Mouse (Mus musculus): ENCODE data around the gene Zfp444. TPM values are rescaled to one million over a fixed set of nuclear protein-coding genes. Genes with fewer than 3 reads are reported as not detected.
"Not testable (repeated sequence)": the region's sequence is repeated elsewhere in the genome, so short reads cannot be mapped to it uniquely, and the experiment has no call there.

The Zfp444 gene
- polyA plus RNA-seq, 1 experiment: 14.9 TPM

- 48% methylated on average over 2 of the region's 2 CpGs for WGBS
- H3K27ac ChIP-seq (ENCODE audit: control insufficient read depth, insufficient read depth, low read depth, low read length, poor library complexity): no peak overlapping the region
- no peak overlapping the region for H3K4me3 ChIP-seq (replicated peaks; ENCODE audit: control insufficient read depth, low read depth, low read length)
- H3K4me1 ChIP-seq (ENCODE audit: control insufficient read depth, insufficient read depth, low read length): no peaks in the 10 kb centered on the region
- no peak for TF ChIP-seq POLR2A (IDR thresholded peaks at IDR 0.05; ENCODE audit: borderline replicate concordance, control insufficient read depth, low read depth, low read length)
- TF ChIP-seq CTCF (IDR thresholded peaks at IDR 0.05; ENCODE audit: control insufficient read depth, insufficient read depth, low read length): peak; percentile 28; the same call in 1 of the 2 replicates
Observed at GRCm38 (mm10) chr7:6195777-6196176, 23.8 kb downstream of the Zfp444 start.

GRCm38 (mm10) chr7:6196790-6197189 is 24.8 kb downstream of the Zfp444 start, which contains the start of gene Galp:
Gene Galp, plus strand, starts transcription at chr7:6197090.
- Histone ChIP-seq H3K4me3 (replicated peaks; ENCODE audit: control insufficient read depth, low read depth, low read length) (no peak within 1 kb of the TSS), H3K4me1 (ENCODE audit: control insufficient read depth, insufficient read depth, low read length) (no peaks in the 10 kb centered on the region), H3K27ac (ENCODE audit: control insufficient read depth, insufficient read depth, low read depth, low read length, poor library complexity) (no peak within 1 kb of the TSS)
- WGBS: 58% methylated on average over 3 of the region's 3 CpGs
- no peak for TF ChIP-seq POLR2A (IDR thresholded peaks at IDR 0.05; ENCODE audit: borderline replicate concordance, control insufficient read depth, low read depth, low read length)
- TF ChIP-seq CTCF (IDR thresholded peaks at IDR 0.05; ENCODE audit: control insufficient read depth, insufficient read depth, low read length): no peak

GRCm38 (mm10) chr7:6204200-6204599 is 32.2 kb downstream of the Zfp444 start:
- Histone ChIP-seq H3K4me3 (replicated peaks; ENCODE audit: control insufficient read depth, low read depth, low read length) (no peak overlapping the region), H3K27ac (ENCODE audit: control insufficient read depth, insufficient read depth, low read depth, low read length, poor library complexity) (no peak overlapping the region), H3K4me1 (ENCODE audit: control insufficient read depth, insufficient read depth, low read length) (no peaks in the 10 kb centered on the region)
- TF ChIP-seq POLR2A (IDR thresholded peaks at IDR 0.05; ENCODE audit: borderline replicate concordance, control insufficient read depth, low read depth, low read length) (no peak), CTCF (IDR thresholded peaks at IDR 0.05; ENCODE audit: control insufficient read depth, insufficient read depth, low read length) (no peak)
- 71% methylated on average over 3 of the region's 3 CpGs for WGBS

- peak; percentile 60 for TF ChIP-seq CTCF (IDR thresholded peaks at IDR 0.05; ENCODE audit: control insufficient read depth, insufficient read depth, low read length)
- TF ChIP-seq POLR2A (IDR thresholded peaks at IDR 0.05; ENCODE audit: borderline replicate concordance, control insufficient read depth, low read depth, low read length): no peak
- H3K4me1 ChIP-seq (ENCODE audit: control insufficient read depth, insufficient read depth, low read length): no peaks in the 10 kb centered on the region
- H3K4me3 ChIP-seq (replicated peaks; ENCODE audit: control insufficient read depth, low read depth, low read length): no peak overlapping the region
- 39% methylated on average over 5 of the region's 5 CpGs for WGBS
- no peak overlapping the region for H3K27ac ChIP-seq (ENCODE audit: control insufficient read depth, insufficient read depth, low read depth, low read length, poor library complexity)
Observed at GRCm38 (mm10) chr7:6213144-6213543, 41.1 kb downstream of the Zfp444 start.

- not testable (repeated sequence) for H3K4me1 ChIP-seq (ENCODE audit: control insufficient read depth, insufficient read depth, low read length); H3K27ac ChIP-seq (ENCODE audit: control insufficient read depth, insufficient read depth, low read depth, low read length, poor library complexity); H3K4me3 ChIP-seq (replicated peaks; ENCODE audit: control insufficient read depth, low read depth, low read length)
- WGBS: 74% methylated on average over 4 of the region's 4 CpGs
Observed at GRCm38 (mm10) chr7:6214691-6215090, 42.7 kb downstream of the Zfp444 start.

GRCm38 (mm10) chr7:6220147-6220546 is 48.1 kb downstream of the Zfp444 start:
- Histone ChIP-seq H3K4me1 (ENCODE audit: control insufficient read depth, insufficient read depth, low read length) (no peaks in the 10 kb centered on the region), H3K4me3 (replicated peaks; ENCODE audit: control insufficient read depth, low read depth, low read length) (no peak overlapping the region), H3K27ac (ENCODE audit: control insufficient read depth, insufficient read depth, low read depth, low read length, poor library complexity) (no peak overlapping the region)
- no peak for TF ChIP-seq POLR2A (IDR thresholded peaks at IDR 0.05; ENCODE audit: borderline replicate concordance, control insufficient read depth, low read depth, low read length)
- TF ChIP-seq CTCF (IDR thresholded peaks at IDR 0.05; ENCODE audit: control insufficient read depth, insufficient read depth, low read length): no peak
- 52% methylated on average over 3 of the region's 3 CpGs for WGBS

- Histone ChIP-seq H3K4me3 (replicated peaks; ENCODE audit: control insufficient read depth, low read depth, low read length) (no peak within 1 kb of the TSS), H3K4me1 (ENCODE audit: control insufficient read depth, insufficient read depth, low read length) (no peaks in the 10 kb centered on the region), H3K27ac (ENCODE audit: control insufficient read depth, insufficient read depth, low read depth, low read length, poor library complexity) (no peak within 1 kb of the TSS)
- no peak for TF ChIP-seq CTCF (IDR thresholded peaks at IDR 0.05; ENCODE audit: control insufficient read depth, insufficient read depth, low read length)
- TF ChIP-seq POLR2A (IDR thresholded peaks at IDR 0.05; ENCODE audit: borderline replicate concordance, control insufficient read depth, low read depth, low read length): no peak
- 91% methylated on average over 12 of the region's 12 CpGs for WGBS
Observed at GRCm38 (mm10) chr7:6221978-6222377, 50.0 kb downstream of the Zfp444 start, which contains the start of gene Zscan5b. Gene Zscan5b, plus strand, starts transcription at chr7:6222278.

GRCm38 (mm10) chr7:6228491-6228890 is 56.5 kb downstream of the Zfp444 start:
- H3K4me3 ChIP-seq (replicated peaks; ENCODE audit: control insufficient read depth, low read depth, low read length); H3K27ac ChIP-seq (ENCODE audit: control insufficient read depth, insufficient read depth, low read depth, low read length, poor library complexity); H3K4me1 ChIP-seq (ENCODE audit: control insufficient read depth, insufficient read depth, low read length): not testable (repeated sequence)
- 49% methylated on average over 8 of the region's 8 CpGs for WGBS

- H3K4me3 ChIP-seq (replicated peaks; ENCODE audit: control insufficient read depth, low read depth, low read length): no peak overlapping the region
- no peaks in the 10 kb centered on the region for H3K4me1 ChIP-seq (ENCODE audit: control insufficient read depth, insufficient read depth, low read length)
- no peak for TF ChIP-seq POLR2A (IDR thresholded peaks at IDR 0.05; ENCODE audit: borderline replicate concordance, control insufficient read depth, low read depth, low read length)
- no peak for TF ChIP-seq CTCF (IDR thresholded peaks at IDR 0.05; ENCODE audit: control insufficient read depth, insufficient read depth, low read length)
- WGBS: 49% methylated on average over 11 of the region's 11 CpGs
- no peak overlapping the region for H3K27ac ChIP-seq (ENCODE audit: control insufficient read depth, insufficient read depth, low read depth, low read length, poor library complexity)
Observed at GRCm38 (mm10) chr7:6239787-6240186, 67.8 kb downstream of the Zfp444 start.

All from bone marrow, adult 2 months (tissue).